Mouse (Mus musculus) midbrain, embryonic 10.5 days (tissue): ENCODE measurements around the gene Igsf9b. TPM values are rescaled to one million over a fixed set of nuclear protein-coding genes. Genes with fewer than 3 reads are reported as not detected.

Experiments
- DNase-seq: peaks from one replicate; pipeline ENCODE4 v3.0.0-alpha.2; 2017; ENCODE audit warnings: low spot score
- H3K27ac ChIP-seq: fragments of 300-500 bp; sonication (generic); replicated peaks from 2 replicates; pipeline ENCODE4 v1.5.1; 2016; ENCODE audit warnings: mild to moderate bottlenecking
- H3K27me3 ChIP-seq: fragments of 300-500 bp; sonication (generic); 2 replicates; pipeline ENCODE4 v1.6.1; 2016; ENCODE audit warnings: low read depth, mild to moderate bottlenecking; ENCODE audit not compliant: poor library complexity, severe bottlenecking
- H3K36me3 ChIP-seq: fragments of 300-500 bp; sonication (generic); 2 replicates; pipeline ENCODE4 v1.6.1; 2016; ENCODE audit warnings: mild to moderate bottlenecking, moderate library complexity
- H3K4me1 ChIP-seq: fragments of 300-500 bp; sonication (generic); 2 replicates; pipeline ENCODE4 v1.6.1; 2016
- H3K4me3 ChIP-seq: fragments of 300-500 bp; sonication (generic); 2 replicates; pipeline ENCODE4 v1.5.1; 2016; ENCODE audit warnings: mild to moderate bottlenecking, moderate library complexity
- H3K9me3 ChIP-seq: fragments of 300-500 bp; sonication (generic); replicated peaks from 2 replicates; pipeline ENCODE4 v1.6.1; 2016; ENCODE audit warnings: mild to moderate bottlenecking
- WGBS: fragments of 180-500 bp; shearing (Covaris S2); methylation state at CpG from one replicate; pipeline ENCODE4 v1.1.7; 2016; 5-methylcytosine and 5-hydroxymethylcytosine counted together
- polyA plus RNA-seq: library from polyadenylated mRNA; unstranded; fragments of >200 nt; fragmentation: Nextera tagmentation; extraction: Ambion mirVana; gene quantifications from 2 replicates; pipeline ENCODE4 v1.2.1, GENCODE M21; 2016

Gene Igsf9b
- polyA plus RNA-seq, 1 experiment from 2014 or later = 5.5 TPM

GRCm38 (mm10) chr9:27276282-27276839, 22.6 kb upstream of the Igsf9b start:
- Histone ChIP-seq H3K9me3 (no peaks in the 10 kb centered on the region), H3K4me1 (peaks cover 6% of the 10 kb centered on the region; the same call in 1 of the 2 replicates), H3K27me3 (no peaks in the 10 kb centered on the region), H3K4me3 (no peak overlapping the region), H3K27ac (no peak overlapping the region), H3K36me3 (no peaks in the 10 kb centered on the region)
- WGBS = 84% methylated on average over 8 of the region's 8 CpGs
- no peak for DNase-seq

- Histone ChIP-seq H3K36me3 (no peaks in the 10 kb centered on the region), H3K4me1 (peaks cover 6% of the 10 kb centered on the region; the same call in 1 of the 2 replicates), H3K9me3 (no peaks in the 10 kb centered on the region), H3K27me3 (no peaks in the 10 kb centered on the region), H3K27ac (no peak overlapping the region), H3K4me3 (no peak overlapping the region)
- 83% methylated on average over 5 of the region's 5 CpGs for WGBS
- no peak for DNase-seq
Measured at GRCm38 (mm10) chr9:27277401-27278087, 21.5 kb upstream of the Igsf9b start.

DNA sequence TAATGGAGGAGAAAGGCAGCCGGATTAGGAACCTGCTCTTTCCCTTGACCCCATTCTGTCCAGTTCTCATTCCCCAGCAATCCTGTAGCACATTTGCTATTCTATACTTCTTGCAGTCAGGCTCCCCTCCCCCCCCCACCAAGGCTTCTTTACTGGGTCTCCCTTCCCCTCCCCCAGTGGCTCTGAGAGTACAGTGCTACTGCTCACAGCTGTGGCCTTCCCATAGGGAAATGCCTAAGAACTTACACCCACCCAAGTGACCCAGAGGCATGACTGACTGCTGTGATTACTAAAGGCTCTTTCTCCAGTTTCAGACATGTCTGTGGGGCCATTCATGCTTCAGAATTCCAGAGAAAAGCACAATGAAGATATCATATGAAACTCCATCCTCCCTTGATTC, 20.0 kb upstream of the Igsf9b start:
- Histone ChIP-seq H3K27ac (no peak overlapping the region), H3K4me3 (no peak overlapping the region), H3K27me3 (no peaks in the 10 kb centered on the region), H3K36me3 (no peaks in the 10 kb centered on the region), H3K9me3 (no peaks in the 10 kb centered on the region), H3K4me1 (peaks cover 6% of the 10 kb centered on the region; the same call in 1 of the 2 replicates)
- no peak for DNase-seq
- WGBS = 82% methylated on average over 1 of the region's 1 CpGs

DNA sequence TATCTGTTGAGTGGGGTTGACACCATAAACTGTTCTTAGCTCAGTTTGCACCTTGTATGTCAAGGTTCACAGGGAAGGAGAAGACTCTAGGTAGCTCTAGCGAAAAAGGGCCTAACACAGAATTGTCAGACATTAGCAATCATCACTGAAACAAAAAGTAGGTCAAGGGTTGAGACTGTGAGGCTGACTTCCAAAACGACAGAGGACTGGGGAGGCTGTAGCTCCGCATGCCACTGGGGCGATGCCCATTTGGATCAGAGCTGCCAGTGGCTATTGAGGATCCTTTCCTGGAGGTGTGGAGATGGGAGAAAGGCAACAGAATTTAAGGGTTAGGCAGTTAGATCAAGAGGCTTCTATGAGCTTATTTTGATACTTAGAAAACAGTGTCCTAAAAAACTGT, 18.0 kb upstream of the Igsf9b start:
- WGBS = 87% methylated on average over 4 of the region's 4 CpGs
- no peak for DNase-seq
- Histone ChIP-seq H3K9me3 (no peaks in the 10 kb centered on the region), H3K36me3 (no peaks in the 10 kb centered on the region), H3K27ac (no peak overlapping the region), H3K4me1 (peaks cover 6% of the 10 kb centered on the region; the same call in 1 of the 2 replicates), H3K27me3 (no peaks in the 10 kb centered on the region), H3K4me3 (no peak overlapping the region)

DNA sequence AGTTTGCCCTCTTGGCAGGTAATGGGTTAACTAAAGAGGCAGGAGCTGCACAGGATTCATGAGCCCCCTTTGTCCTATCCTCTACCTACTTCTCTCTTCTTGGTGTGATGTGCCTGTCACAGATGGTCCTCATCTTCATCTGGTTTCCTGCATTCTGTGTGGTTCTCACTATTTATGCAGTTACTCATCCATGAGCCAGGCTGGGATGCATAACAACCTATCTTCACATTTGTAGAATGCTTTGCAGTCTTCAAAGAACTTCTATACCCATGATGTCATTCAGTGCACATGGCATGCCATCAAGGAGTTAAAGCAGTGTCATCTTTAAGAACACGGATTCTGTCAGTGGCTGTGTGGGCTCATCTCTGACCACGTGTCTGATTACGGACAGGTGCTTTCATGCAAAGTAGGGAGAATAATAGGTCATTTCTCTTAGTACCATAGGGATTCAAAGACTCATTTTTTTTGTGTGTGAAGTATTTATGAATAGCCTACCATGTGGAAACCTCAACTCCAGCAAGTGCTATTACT, 13.2 kb upstream of the Igsf9b start:
- Histone ChIP-seq H3K4me3 (no peak overlapping the region), H3K9me3 (no peaks in the 10 kb centered on the region), H3K36me3 (no peaks in the 10 kb centered on the region), H3K27me3 (no peaks in the 10 kb centered on the region), H3K27ac (no peak overlapping the region), H3K4me1 (peaks cover 28% of the 10 kb centered on the region)
- DNase-seq = no peak
- WGBS = 82% methylated on average over 3 of the region's 3 CpGs

GRCm38 (mm10) chr9:27286296-27286695, 12.7 kb upstream of the Igsf9b start:
- Histone ChIP-seq H3K27me3 (no peaks in the 10 kb centered on the region), H3K4me1 (peaks cover 28% of the 10 kb centered on the region), H3K36me3 (no peaks in the 10 kb centered on the region), H3K27ac (no peak overlapping the region), H3K9me3 (no peaks in the 10 kb centered on the region), H3K4me3 (no peak overlapping the region)
- whole genome bisulfite sequencing = 91% methylated on average over 4 of the region's 4 CpGs
- no peak for DNase-seq

GRCm38 (mm10) chr9:27286859-27287258, 12.1 kb upstream of the Igsf9b start:
- no peaks in the 10 kb centered on the region for H3K9me3 ChIP-seq
- H3K27ac ChIP-seq = no peak overlapping the region
- WGBS = 88% methylated on average over 4 of the region's 4 CpGs
- no peaks in the 10 kb centered on the region for H3K36me3 ChIP-seq
- H3K27me3 ChIP-seq = no peaks in the 10 kb centered on the region
- no peak overlapping the region for H3K4me3 ChIP-seq
- DNase-seq = no peak
- H3K4me1 ChIP-seq = peaks cover 28% of the 10 kb centered on the region

GRCm38 (mm10) chr9:27287419-27287818, 11.6 kb upstream of the Igsf9b start:
- DNase-seq = peak; percentile 39
- Histone ChIP-seq H3K36me3 (no peaks in the 10 kb centered on the region), H3K4me3 (no peak overlapping the region), H3K9me3 (no peaks in the 10 kb centered on the region), H3K27me3 (no peaks in the 10 kb centered on the region), H3K4me1 (peaks cover 28% of the 10 kb centered on the region), H3K27ac (no peak overlapping the region)
- 37% methylated on average over 5 of the region's 5 CpGs for WGBS

DNA sequence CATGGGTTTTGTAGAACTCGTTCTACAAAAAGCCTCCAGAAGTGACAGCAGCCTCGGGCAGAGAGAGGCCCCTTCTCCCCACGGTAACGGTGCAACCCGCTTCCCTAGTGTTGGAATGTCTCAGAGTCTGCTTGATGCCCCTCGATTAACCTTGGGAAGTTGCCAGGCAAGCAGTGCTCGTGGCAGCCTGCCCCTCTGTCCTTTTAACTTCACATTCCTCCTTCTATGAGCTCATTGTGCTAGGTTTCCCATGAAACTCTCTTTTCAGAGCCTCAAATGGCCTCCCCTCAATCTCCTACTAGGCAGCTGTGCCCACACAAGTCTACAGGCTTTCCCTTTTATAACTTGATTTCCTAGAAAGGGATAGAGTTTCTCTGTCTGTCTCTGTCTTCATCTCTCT, 10.6 kb upstream of the Igsf9b start:
- Histone ChIP-seq H3K9me3 (no peaks in the 10 kb centered on the region), H3K4me3 (no peak overlapping the region), H3K27me3 (no peaks in the 10 kb centered on the region), H3K27ac (no peak overlapping the region), H3K4me1 (peaks cover 28% of the 10 kb centered on the region), H3K36me3 (no peaks in the 10 kb centered on the region)
- DNase-seq = peak; percentile 36
- 37% methylated on average over 7 of the region's 7 CpGs for WGBS

GRCm38 (mm10) chr9:27289543-27290308, 9.3 kb upstream of the Igsf9b start:
- peak overlapping the region; percentile 68 for H3K27ac ChIP-seq
- peaks cover 28% of the 10 kb centered on the region for H3K4me1 ChIP-seq
- WGBS = 66% methylated on average over 7 of the region's 7 CpGs
- H3K9me3 ChIP-seq = no peaks in the 10 kb centered on the region
- no peaks in the 10 kb centered on the region for H3K36me3 ChIP-seq
- no peak for DNase-seq
- no peaks in the 10 kb centered on the region for H3K27me3 ChIP-seq
- H3K4me3 ChIP-seq = no peak overlapping the region

DNA sequence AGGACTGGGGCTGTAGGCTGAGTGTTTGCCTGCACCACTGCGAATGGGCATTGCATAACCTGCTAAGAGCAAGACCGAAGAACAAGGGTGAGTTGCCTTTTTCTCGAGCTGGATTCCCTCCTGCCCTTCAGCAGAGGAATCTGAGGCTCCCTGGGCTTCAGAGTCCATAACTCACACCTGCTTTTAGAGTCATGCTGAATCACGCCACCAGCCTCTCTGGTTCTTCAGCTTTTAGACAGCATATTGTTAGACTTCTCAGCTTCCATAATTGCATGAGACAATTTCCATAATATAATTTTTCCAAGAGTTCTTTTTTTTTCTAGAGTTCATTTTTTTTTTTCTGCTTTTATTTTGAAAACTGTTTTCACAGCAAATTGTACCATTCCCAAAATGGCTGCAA, 4.6 kb upstream of the Igsf9b start:
- Histone ChIP-seq H3K27ac (no peak overlapping the region), H3K4me3 (no peak overlapping the region), H3K4me1 (peaks cover 18% of the 10 kb centered on the region), H3K27me3 (0 out of 2 replicates have a peak, but pooled peaks cover 9% of the 10 kb centered on the region), H3K36me3 (no peaks in the 10 kb centered on the region), H3K9me3 (no peaks in the 10 kb centered on the region)
- no peak for DNase-seq
- 76% methylated on average over 4 of the region's 4 CpGs for WGBS

DNA sequence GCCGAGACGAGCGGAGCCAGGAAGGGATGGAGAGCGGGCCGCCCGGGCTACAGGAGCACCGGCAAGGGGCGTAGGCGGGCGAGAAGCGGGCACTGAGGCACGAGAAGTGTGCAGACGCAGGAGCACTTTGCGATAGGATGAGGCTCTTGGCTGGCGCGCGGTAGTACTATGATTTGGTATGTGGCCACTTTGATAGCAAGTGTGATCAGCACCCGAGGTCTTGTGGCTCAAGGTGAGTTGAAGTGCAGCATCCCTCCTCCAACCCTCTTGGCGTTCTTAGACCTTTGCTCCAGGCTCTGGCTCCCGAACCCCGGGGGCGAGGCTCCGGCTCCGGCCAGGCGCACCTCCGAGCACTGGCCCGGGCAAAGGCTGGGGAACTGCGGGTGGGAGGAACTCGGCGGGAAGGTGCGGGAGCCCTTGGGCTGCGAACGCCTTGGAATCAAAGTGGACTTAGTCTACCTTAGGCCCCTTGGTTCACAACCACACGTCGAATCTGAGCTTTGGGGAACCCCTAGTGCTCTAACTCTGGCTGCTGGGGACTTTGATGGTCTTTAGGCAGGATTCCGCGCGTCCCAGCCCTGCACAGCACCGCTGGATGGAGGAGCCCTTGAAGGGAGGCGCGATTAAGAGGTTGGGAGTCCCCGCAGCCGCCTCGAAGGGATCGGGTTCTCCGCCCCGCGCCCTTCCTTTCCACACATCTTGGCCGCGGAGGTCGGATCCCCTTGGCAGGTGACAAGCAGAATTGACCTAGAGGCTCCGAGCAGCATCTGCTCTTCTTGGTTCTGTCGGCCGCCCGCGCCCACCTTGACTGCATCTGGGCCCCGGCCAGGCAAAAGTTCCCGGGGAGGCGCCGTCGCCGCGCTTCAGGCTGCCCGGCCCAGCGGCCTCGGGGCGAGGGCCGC, 533 bp downstream of the Igsf9b start:
- peak overlapping the region; percentile 81 for H3K27ac ChIP-seq
- WGBS = under 1% methylated on average over 68 of the region's 68 CpGs

More for the DNA sequence above, 533 bp downstream of the Igsf9b start:
- no peaks in the 10 kb centered on the region for H3K36me3 ChIP-seq
- peaks cover 59% of the 10 kb centered on the region for H3K4me1 ChIP-seq
- no peaks in the 10 kb centered on the region for H3K9me3 ChIP-seq
- peak overlapping the region; percentile 81 for H3K4me3 ChIP-seq
- no peak for DNase-seq
- H3K27me3 ChIP-seq = peaks cover 36% of the 10 kb centered on the region
